Mouse (Mus musculus) naive thymus-derived CD4-positive, alpha-beta T cell, adult 2 months (primary cell): ENCODE results near the gene Gm21093.
"Not testable (repeated sequence)": the region's sequence is repeated elsewhere in the genome, so short reads cannot be mapped to it uniquely, and the experiment has no call there.

Experiments
- DNase-seq: peaks from one replicate; pipeline ENCODE4 v3.0.0-alpha.2; 2011; ENCODE audit warnings: low read depth

Gm21093 gene

GRCm38 (mm10) chr4:42034626-42035025 lies at the start of gene Gm21093:
Gene Gm21093, minus strand, starts transcription at chr4:42034726.
- not testable (repeated sequence) for DNase-seq
